Mouse (Mus musculus) right cerebral cortex, postnatal 25 days (tissue): ENCODE results near the gene Slc25a19.
"Not testable (repeated sequence)": the region's sequence is repeated elsewhere in the genome, so short reads cannot be mapped to it uniquely, and the experiment has no call there.

ENCODE experiments used
- DNase-seq: peaks from one replicate; pipeline ENCODE4 v3.0.0; 2022

Gene Slc25a19

DNA sequence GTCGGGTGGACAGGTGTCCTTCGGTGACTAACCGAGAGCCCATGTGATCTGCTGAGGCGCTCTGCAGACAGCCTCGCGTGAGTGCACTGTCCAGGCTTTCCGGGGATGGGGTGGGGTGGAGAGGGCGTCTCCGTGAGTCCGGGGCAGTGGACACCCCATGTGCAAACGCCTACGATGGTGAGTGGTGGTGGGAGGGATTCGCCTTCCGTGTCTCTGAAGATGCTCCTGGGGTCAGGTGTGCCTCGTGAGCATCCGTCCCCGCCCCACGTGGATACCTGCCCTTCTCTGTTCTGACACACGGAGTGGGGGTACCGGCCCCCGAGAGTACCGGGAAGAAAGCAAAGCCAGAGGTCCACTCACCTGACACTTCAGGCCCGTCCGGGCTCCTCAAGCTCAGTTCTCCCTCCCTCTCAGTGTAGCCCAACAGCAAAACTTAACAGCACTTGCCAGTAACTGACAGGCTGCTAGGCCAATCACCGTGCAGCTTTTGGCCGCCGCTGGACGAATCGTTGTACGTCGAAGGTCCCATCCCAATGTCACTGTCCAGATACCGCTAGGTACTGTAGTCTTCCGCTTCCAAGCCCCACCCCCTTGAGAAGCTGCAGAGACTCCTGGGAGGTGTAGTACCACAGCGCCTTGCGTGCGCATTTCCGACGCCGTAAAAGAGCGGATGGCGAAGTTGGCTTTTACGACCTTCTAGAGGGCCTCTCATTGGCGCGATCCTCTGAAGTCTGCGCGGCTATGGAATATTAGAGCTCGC, at the start of gene Slc25a19:
Gene Slc25a19 (minus strand): TSS at position 591 of the 760 bp plus-strand sequence.
- peak; percentile 99 for DNase-seq

DNA sequence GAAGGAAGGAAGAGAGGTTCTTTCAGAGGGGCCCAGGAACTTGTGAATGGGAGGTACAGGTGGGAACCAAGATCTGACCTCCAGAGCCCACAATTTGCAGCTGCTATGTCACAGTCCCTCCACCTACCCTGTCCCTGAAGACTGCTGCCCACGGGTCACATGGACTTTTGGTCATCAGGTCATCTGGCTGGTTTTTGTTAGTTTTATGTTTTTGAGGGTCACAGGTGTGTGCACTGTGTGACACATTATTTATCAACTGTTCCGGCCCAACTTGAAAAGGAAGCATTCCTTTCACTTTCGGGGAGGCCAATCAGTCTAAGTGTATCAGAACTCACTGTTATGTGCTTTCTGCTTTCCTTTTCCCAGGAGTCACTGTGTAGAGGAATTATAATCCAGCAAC, 49.4 kb upstream of the Slc25a19 start:
- DNase-seq = no peak

DNA sequence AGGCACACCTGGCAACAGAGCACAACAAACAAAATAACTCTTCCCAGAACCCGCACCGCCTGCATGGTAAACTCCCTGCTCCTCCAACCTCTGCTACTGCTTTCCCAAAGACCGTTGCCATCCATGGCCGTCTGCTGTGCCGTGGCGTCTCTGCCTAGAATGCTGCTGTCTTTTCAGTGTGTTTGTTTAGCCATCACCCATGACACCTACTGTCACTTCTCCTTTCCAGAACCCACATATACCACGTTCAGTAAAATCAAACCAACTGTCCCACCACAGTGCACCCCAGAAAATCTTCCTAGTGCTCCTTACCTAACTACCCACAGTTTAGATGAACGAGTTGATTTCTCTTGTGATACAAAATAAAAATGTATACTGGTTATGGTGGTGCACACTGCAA, 48.6 kb upstream of the Slc25a19 start:
- DNase-seq = no peak

DNA sequence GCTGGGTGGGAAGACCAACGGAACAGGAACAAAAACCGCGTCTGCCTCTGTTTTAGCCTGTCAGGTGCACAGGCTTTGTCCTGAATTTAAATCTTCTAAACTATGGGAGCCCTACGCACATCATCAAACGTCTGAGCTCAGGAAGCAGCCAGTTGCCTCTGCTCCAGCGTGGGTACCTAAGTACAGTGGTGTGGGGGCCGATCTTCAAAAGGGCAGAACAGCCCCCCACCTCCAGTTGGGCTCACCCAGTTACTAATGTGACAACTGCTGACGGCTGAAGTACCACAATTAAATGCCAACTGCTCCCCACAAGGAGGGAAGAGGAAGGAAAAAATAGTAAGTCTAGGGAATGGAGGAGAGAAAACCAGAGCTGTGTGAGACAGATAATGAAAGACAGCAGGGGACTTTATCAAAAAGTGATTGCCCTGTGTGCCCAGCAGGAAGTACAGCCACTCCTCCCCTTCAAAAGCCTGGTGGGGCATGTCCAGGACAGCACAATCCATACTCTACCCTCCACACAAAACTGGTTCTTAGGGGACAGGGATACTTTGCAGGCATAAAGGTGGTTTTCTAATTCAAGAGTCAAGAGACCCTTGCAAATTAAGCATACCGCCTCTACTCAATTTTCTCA, 46.3 kb upstream of the Slc25a19 start:
- DNase-seq = peak; percentile 61

DNA sequence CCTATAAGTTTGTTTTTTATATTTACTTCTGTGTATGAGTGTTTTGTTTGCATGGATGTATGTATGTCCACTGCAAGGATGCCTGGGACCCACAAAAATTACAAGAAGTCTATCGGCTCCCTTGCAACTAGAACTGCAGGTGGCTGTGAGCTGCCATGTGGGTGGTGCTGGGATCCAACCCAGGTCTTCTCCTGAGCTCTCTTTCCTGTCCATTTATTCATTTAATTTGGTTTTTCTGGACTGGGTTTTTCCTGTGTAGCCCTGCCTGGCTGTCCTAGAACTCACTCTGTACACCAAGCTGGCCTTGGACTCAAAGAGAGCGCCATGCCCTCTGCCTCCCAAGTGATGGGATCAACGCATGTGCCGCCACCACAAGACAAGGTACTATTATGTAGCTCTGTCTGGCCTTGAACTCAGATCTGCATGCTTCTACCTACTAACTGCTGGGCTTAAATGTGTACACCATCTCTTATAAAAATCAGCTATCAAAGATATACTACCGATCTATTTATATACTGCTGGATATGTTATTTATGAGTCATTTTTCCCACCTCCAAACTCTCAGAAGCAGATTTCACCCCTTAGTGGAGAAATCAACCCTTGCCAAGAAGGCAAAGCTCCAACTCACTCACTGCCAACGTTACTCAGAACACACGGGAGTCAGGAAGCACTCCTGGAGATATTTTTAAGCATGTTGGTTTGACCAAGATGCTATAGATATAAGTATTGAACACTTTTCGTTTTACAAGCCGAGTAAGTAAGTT, 45.6 kb upstream of the Slc25a19 start:
- peak; percentile 74 for DNase-seq

DNA sequence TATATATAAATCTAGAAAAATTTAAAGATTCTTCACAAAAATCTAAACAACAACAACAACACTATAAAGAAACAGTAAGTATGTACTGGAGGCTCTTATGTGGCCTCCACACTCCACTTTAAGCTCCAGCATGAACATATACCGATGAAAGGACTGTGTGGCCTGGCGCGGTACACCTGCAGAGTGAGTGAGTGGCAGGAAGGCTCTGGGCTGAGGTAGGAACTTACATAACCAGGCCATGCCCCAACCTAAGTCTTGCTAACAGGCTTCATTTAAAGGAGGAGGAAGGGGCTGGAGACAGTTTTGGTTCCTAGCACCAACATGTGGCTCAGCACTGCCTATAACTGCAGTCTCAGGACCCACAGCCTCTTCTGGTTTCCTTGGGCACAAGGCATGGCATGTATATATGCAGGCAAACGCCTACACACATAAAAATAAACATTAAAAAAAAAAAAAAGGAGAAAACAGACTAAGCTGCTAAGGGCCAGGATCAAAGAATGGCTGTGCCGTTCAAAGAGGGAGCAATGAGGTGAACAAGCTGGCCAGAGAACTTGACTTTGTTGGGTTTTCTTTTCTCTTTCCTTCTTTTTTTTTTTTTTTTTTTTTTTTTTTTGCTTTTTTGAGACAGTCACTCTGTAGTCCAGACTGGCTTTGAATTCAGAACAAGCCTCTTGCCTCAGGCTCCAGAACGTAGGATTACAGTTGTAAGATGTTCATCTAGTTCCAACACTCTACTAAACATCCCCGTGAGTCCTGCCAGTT, 44.3 kb upstream of the Slc25a19 start:
- DNase-seq = no peak

DNA sequence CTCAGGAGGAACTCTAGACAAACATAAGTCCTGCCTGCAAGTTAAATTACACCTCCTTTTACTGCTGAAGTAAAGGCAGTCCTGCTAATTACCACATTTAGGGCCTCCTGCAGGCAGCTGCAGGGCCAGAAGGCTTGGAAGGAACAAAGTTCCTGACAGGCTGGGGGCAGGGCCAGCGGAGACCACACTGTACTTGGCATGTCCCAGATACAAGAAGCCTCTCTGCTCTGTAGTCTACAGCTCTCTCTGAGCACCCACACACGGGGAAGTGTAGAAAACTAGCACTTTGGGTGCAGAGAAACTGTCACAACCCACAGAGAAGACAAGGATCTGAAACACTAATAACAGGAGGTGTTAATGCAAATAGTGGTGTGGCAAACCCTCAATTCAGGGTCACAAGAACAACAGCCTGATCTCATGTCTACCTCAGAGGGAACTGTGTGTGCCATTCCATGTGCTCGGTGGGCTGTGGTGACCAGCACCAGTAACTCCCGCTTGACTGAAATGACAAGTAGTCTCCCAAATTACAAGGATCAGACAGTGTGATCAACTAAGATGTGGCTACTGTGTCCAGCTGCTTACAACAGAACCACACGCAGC, 42.5 kb upstream of the Slc25a19 start:
- no peak for DNase-seq

DNA sequence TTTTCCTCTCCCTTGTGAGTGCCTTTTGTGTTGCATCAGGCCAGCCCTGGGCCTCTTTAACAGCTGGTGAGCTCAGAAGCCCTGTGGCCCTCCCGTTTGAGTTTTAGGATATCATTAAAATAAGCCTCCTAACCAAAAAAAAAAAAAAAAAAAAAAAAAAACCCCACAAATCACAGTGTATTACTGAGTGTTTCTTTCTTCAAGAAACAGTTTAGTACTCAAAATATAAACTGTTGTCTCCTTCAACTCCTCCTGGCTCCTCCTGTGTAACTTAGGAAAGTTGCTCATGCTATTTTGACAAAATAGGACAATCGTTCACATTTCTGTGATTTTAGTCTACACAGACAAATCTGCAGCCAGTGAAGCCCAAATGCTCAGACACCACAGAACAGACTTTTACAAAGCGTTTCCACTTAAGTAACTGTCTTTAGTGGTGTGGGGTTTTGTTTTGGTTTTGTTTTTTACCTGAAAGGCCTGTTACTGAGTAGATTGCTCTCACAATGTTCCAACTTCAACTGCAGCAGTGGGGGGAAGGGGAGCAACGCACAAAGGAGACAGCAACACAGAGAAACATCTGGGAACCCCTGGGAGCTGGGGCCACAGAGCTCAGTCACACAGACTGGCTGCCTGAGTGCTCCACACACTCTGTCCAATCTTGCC, 35.7 kb upstream of the Slc25a19 start:
- no peak for DNase-seq

DNA sequence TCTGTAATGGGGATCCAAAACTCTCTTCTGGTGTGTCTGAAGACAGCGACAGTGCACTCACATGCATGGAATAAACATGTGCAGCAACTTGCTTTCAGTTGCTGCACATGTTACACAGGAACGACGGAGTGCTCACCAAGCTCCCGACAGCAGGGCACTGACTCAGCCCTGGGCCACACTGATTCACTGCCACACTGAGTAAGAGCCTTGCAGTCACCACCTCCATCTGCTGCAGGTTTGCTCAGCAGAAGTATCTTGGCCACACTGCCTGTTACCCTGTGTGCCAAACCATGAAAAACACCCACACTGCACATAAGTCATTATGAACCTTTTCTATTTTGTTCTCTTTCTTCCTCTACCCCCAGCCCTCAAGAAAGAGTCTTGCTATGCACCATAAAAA, 32.3 kb upstream of the Slc25a19 start:
- peak; percentile 65 for DNase-seq

DNA sequence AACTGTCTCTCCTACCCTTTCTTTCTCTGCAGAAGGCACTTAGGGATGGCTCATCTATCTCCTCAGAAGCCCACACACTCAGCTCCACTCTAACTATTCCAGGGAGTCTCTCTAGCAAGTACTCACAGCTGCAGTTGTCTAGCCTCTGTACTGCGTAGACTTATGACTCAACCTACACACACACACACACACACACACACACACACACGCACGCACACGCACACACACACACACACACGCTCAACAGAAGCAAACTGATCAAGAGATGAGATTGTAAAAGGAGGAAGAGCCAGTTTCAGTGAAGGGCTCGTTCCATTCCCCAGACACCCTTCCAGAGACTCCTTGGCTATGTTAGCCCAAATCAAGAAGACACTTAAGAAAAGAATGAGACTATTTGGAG, 30.4 kb upstream of the Slc25a19 start:
- peak; percentile 26 for DNase-seq

DNA sequence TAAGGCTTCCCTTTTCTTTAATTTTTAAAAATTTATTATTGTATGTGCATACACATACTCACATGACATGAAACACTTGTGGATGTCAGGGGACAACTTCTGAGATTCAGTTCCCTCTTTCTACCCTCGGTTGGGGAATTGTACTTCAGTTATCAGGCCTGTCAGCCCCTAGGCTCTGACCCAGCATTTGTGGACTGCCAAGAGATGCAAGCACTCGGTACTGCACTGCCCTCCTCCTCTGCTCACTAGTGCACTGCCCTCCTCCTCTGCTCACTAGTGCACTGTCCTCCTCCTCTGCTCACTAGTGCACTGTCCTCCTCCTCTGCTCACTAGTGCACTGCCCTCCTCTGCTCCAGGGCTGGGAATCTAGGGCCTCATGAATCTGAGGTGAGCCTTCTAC, 26.0 kb upstream of the Slc25a19 start:
- DNase-seq = no peak

DNA sequence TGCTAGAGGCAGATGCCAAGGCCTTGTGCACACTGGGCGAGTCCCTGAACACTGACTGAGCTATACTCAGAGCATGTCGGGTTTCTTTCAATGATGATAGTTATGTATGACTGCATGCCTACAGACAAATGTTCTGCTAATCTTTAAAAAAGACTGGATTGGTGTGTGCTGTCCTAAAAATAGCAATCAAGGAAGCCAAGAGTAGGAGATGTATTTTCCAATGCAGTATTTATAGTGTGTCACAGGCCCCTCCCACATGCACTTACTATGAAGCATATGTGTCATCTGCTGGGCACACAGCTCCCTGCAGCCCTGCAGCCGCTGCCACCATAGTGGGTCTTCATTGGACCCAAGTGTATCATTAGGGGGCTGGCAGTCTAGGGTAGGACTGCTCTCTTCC, 25.1 kb upstream of the Slc25a19 start:
- DNase-seq = peak; percentile 38

DNA sequence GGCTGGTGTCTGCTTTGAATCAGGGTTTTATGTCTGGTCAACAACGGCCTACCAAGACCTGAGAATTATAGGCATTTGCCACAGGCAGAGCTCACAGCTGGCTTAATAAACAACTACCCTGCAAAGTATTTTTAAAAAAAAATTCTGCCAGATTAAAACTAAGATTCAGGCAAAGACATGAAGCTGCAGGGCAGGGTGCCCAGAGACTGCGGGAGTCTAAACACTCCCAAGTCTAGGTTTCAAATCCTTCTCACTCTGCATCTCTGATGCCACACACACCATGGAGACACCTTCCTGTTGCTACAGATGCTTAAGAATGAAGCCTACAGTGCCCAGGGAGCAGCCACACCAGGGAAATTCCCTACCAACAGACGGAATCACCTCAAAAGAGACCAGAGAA, 23.6 kb upstream of the Slc25a19 start:
- no peak for DNase-seq

DNA sequence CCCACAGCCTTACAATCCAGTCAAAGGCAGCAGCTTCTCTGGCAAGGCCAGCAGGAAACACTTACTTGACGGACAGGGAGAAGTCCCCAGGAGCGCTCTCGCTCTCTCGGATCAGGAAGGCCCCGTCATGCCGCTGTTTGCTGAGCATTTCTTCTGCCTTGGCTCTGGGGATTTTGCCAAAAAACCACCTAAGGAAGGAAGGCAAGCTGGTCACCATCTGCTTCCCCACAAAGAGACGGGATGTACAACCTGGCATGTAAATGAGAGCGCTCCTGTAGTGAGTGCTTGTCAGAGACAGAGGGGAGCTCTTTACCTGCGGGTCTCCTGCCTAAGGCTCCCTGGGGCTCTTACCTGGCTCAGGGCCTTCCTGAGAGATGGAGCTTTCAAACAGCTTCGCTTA, 21.6 kb upstream of the Slc25a19 start:
- DNase-seq = peak; percentile 60

DNA sequence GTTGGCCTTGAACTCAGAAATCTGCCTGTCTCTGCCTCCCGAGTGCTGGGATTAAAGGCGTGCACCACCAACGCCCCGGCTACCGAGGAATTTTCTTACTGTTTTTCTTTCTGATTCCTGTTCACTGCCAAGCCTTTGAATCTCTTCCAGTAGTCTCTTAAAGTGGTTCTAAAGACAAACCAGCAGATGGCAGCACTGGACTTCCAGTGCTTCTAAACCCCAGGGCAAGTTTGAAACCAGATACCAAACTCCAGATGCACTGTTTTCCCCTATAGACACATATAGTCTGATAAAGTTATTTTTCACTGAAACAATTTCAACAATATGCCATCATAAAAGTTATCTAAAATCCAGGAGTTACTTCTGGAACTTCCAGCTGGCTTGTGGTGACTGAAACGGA, 19.4 kb upstream of the Slc25a19 start:
- DNase-seq = peak; percentile 35

DNA sequence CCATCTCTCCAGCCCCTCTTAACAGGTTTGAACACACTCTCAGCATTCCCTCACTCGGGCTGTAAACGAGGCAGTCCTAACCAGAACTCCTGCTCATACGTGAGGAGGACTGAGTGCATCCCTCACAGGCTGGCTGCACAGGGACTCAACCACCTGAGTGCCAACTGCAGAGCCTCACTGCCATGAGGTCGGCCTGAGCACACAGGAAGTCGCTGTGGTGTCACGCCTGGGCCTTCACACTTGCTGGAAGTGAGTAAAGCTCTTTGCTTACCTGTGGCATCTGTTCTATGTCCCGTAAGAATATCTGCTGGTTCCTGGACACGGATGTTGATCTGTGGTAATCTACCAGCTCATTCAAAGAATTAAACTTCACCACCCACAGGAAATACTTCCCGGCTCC, 18.3 kb upstream of the Slc25a19 start:
- no peak for DNase-seq

DNA sequence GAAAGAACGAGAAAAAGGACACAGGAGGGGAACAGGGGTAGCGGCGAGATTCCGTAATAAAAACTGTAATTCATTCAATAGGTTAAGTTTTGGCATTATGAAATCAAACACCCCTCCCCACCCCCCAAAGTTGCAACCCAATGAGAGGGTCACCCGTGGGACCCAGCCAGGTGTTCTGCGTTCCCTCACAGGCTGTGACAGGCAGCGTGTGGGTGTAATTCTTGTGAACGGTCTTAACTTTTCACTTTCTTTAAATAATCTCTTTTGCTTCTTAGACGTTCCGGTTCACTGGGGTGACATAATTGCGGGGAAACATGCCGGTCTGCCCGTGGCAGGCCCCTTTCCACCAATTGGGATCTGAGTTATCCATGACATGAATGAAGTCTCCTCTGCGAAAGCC, 17.4 kb upstream of the Slc25a19 start:
- DNase-seq = not testable (repeated sequence)

DNA sequence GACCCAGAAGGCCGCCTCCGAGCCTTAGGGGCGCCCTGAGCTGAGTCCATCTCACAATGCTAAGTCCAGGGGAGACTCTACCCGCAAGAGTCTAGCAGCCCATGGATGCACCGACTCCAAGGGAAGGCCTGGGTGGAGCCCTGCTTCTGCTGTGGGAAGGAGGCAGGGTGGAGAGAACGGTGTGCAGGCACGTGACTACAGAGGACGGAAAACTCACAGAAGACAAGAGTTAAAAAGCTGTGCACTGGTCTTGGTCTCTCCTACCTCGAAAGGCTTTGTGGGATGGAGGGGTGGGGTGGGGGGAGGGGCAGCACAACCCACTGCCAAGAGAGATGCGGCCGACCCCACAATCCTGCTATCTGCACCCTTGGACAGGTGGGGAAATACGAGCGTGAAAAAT, 16.2 kb upstream of the Slc25a19 start:
- no peak for DNase-seq

DNA sequence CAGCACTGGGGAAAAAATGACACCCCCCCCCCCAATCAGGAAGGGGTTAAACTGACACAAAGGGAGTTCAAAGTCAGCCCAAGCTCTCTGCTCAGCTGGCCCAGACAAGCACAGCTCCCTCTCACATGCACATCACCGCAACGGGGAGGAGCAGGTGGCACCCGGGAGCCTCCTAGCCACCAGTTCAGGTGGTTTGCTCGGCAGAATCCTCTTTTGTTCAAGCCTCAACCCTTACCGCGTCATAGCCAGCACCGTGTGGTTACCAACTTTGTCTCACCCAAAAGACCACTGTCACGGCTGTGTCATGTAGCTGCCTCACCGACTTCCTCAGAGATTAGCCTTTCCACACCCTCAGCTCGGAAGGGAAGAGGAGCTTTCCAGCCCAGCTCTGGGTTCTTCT, 15.2 kb upstream of the Slc25a19 start:
- DNase-seq = no peak

DNA sequence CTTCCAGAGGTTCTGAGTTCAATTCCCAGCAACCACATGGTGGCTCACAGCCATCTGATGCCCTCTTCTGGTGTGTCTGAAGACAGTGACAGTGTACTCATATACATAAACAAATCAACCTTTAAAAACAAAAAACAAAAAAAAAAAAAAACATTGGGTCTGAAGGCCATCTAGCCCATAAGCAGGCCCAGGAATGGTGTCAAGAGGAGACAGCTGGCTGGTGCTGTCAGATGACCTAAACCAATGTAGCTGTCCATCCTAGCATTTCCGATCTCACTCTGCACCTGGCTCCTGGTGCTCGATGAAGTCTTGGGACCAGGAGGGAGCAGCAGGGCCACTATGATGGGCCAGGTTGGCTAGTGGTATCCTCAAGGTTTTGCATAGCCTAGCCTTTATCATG, 14.6 kb upstream of the Slc25a19 start:
- DNase-seq = no peak

DNA sequence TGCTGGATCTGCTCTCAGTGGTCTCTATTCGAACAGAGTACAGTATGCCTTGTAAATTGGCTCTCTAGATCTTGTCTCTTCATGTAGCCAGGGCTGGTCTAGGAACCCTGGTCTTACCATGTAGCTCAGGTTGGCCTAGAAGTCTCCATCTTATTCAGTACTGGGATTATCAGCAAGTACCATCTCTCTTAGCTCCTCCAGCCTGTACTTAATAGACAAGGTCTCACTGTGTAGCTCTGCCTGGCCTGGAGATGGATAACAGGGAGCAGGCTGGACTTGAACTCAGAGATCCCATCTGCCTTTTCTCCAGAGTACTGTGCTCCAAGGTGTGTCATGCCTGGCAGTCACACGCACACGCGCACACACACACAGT, 13.6 kb upstream of the Slc25a19 start:
- no peak for DNase-seq

DNA sequence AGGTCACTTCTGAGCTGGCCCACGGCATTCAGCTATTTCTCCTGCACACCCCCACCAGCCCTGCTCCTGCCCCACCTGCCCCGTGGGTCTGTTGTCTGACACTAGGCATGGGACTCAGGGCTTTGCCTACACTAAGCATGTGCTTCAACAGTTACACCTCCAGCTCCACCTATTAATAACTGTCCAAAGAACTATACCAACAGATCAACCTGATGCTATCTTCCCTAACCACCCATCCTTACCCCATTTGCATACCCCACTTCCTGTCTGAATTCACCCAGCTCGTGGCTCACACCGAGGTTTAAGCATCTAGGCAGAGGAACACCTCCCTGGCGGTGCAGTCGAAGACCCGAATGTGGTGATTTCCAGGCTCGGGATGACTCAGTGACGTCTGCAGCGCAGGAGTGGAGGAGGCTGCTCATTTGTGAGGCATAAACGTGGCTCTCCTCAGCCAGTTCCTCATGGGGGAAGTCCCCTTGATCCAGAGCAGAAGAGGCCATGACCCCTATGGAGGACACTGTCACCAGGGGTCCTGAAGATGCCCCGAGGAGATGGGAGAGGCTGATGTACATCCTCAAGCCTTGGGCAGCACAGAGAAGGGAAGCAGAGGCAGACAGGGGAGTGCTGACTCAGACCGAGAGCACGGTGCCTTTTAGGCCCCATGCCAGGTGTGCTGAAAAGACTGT, 13.0 kb upstream of the Slc25a19 start:
- peak; percentile 40 for DNase-seq
